Mouse (Mus musculus): ENCODE results near the gene Olfr53. TPM values are rescaled to one million over a fixed set of nuclear protein-coding genes. Genes with fewer than 3 reads are reported as not detected.
"Not testable (repeated sequence)": the region's sequence is repeated elsewhere in the genome, so short reads cannot be mapped to it uniquely, and the experiment has no call there.

Gene Olfr53
- not detected in 2 replicates for polyA plus RNA-seq (2014; fragmentation: Nextera tagmentation; extraction: Ambion mirVana)

GRCm38 (mm10) chr7:140646152-140646551 lies at the start of gene Olfr53:
TSS of gene Olfr53 (plus strand) at chr7:140646452.
- no peak within 1 kb of the TSS for H3K9ac ChIP-seq (ENCODE audit: low read depth, low read length)
- H3K4me3 ChIP-seq (ENCODE audit: low read depth, low read length), result no peak within 1 kb of the TSS
- no peaks in the 10 kb centered on the region for H3K4me1 ChIP-seq (replicated peaks; ENCODE audit: control insufficient read depth, insufficient read depth, low read length)
- no peak within 1 kb of the TSS for H3K27ac ChIP-seq (ENCODE audit: low read depth, low read length)
- no peak for DNase-seq (ENCODE audit: low spot score)
- ATAC-seq (replicated peaks; ENCODE audit: low FRiP score), result no peak
- H3K36me3 ChIP-seq (ENCODE audit: control insufficient read depth, insufficient read depth, low read length), result no peaks in the 10 kb centered on the region
- H3K27me3 ChIP-seq (replicated peaks; ENCODE audit: control insufficient read depth, insufficient read depth, low read length), result no peaks in the 10 kb centered on the region
- 73% methylated on average over 1 of the region's 1 CpGs for WGBS
- H3K4me2 ChIP-seq, result no peak within 1 kb of the TSS
- H3K9me3 ChIP-seq (ENCODE audit: control insufficient read depth, low read length), result no peaks in the 10 kb centered on the region

- H3K4me1 ChIP-seq (replicated peaks; ENCODE audit: control insufficient read depth, insufficient read depth, low read length); H3K4me2 ChIP-seq; H3K27me3 ChIP-seq (replicated peaks; ENCODE audit: control insufficient read depth, insufficient read depth, low read length); H3K9ac ChIP-seq (ENCODE audit: low read depth, low read length); DNase-seq (ENCODE audit: low spot score); H3K9me3 ChIP-seq (ENCODE audit: control insufficient read depth, low read length); H3K4me3 ChIP-seq (ENCODE audit: low read depth, low read length); H3K36me3 ChIP-seq (ENCODE audit: control insufficient read depth, insufficient read depth, low read length); H3K27ac ChIP-seq (ENCODE audit: low read depth, low read length); ATAC-seq (replicated peaks; ENCODE audit: low FRiP score): not testable (repeated sequence)
- 71% methylated on average over 2 of the region's 2 CpGs for WGBS
These were observed 45.3 kb upstream of the Olfr53 start, which contains the start of gene Olfr46 for GRCm38 (mm10) chr7:140600969-140601368. TSS of gene Olfr46 (plus strand) at chr7:140601269.

GRCm38 (mm10) chr7:140628670-140629069 lies 17.6 kb upstream of the Olfr53 start, which contains the start of gene Olfr61:
TSS of gene Olfr61 (plus strand) at chr7:140628970.
- H3K9ac ChIP-seq (ENCODE audit: low read depth, low read length); H3K4me2 ChIP-seq; ATAC-seq (replicated peaks; ENCODE audit: low FRiP score); H3K27ac ChIP-seq (ENCODE audit: low read depth, low read length); DNase-seq (ENCODE audit: low spot score); H3K4me1 ChIP-seq (replicated peaks; ENCODE audit: control insufficient read depth, insufficient read depth, low read length); H3K27me3 ChIP-seq (replicated peaks; ENCODE audit: control insufficient read depth, insufficient read depth, low read length); H3K9me3 ChIP-seq (ENCODE audit: control insufficient read depth, low read length); H3K4me3 ChIP-seq (ENCODE audit: low read depth, low read length); H3K36me3 ChIP-seq (ENCODE audit: control insufficient read depth, insufficient read depth, low read length): not testable (repeated sequence)
- WGBS, result 74% methylated on average over 3 of the region's 3 CpGs

GRCm38 (mm10) chr7:140630559-140630958 lies 15.7 kb upstream of the Olfr53 start:
- H3K4me2 ChIP-seq, result no peak overlapping the region
- WGBS, result 56% methylated on average over 1 of the region's 1 CpGs
- ATAC-seq (replicated peaks; ENCODE audit: low FRiP score), result no peak
- no peak overlapping the region for H3K27ac ChIP-seq (ENCODE audit: low read depth, low read length)
- DNase-seq (ENCODE audit: low spot score), result no peak
- H3K4me1 ChIP-seq (replicated peaks; ENCODE audit: control insufficient read depth, insufficient read depth, low read length), result no peaks in the 10 kb centered on the region
- no peaks in the 10 kb centered on the region for H3K27me3 ChIP-seq (replicated peaks; ENCODE audit: control insufficient read depth, insufficient read depth, low read length)
- no peak overlapping the region for H3K9ac ChIP-seq (ENCODE audit: low read depth, low read length)
- no peak overlapping the region for H3K4me3 ChIP-seq (ENCODE audit: low read depth, low read length)
- no peaks in the 10 kb centered on the region for H3K9me3 ChIP-seq (ENCODE audit: control insufficient read depth, low read length)
- no peaks in the 10 kb centered on the region for H3K36me3 ChIP-seq (ENCODE audit: control insufficient read depth, insufficient read depth, low read length)

- Histone ChIP-seq H3K9ac (ENCODE audit: low read depth, low read length) (no peak within 1 kb of the TSS), H3K27ac (ENCODE audit: low read depth, low read length) (no peak within 1 kb of the TSS), H3K4me1 (replicated peaks; ENCODE audit: control insufficient read depth, insufficient read depth, low read length) (no peaks in the 10 kb centered on the region), H3K4me2 (no peak within 1 kb of the TSS), H3K4me3 (ENCODE audit: low read depth, low read length) (no peak within 1 kb of the TSS), H3K27me3 (replicated peaks; ENCODE audit: control insufficient read depth, insufficient read depth, low read length) (no peaks in the 10 kb centered on the region), H3K36me3 (ENCODE audit: control insufficient read depth, insufficient read depth, low read length) (no peaks in the 10 kb centered on the region), H3K9me3 (ENCODE audit: control insufficient read depth, low read length) (no peaks in the 10 kb centered on the region)
- DNase-seq (ENCODE audit: low spot score), result no peak
- ATAC-seq (replicated peaks; ENCODE audit: low FRiP score), result no peak
- WGBS, result 65% methylated on average over 4 of the region's 4 CpGs
These were observed 13.4 kb downstream of the Olfr53 start, which contains the start of gene Olfr539 for GRCm38 (mm10) chr7:140659630-140660029. TSS of gene Olfr539 (plus strand) at chr7:140659930.

- not testable (repeated sequence) for H3K4me2 ChIP-seq; H3K27me3 ChIP-seq (replicated peaks; ENCODE audit: control insufficient read depth, insufficient read depth, low read length); H3K4me3 ChIP-seq (ENCODE audit: low read depth, low read length); H3K27ac ChIP-seq (ENCODE audit: low read depth, low read length); H3K36me3 ChIP-seq (ENCODE audit: control insufficient read depth, insufficient read depth, low read length); ATAC-seq (replicated peaks; ENCODE audit: low FRiP score); DNase-seq (ENCODE audit: low spot score); H3K9me3 ChIP-seq (ENCODE audit: control insufficient read depth, low read length); H3K4me1 ChIP-seq (replicated peaks; ENCODE audit: control insufficient read depth, insufficient read depth, low read length); H3K9ac ChIP-seq (ENCODE audit: low read depth, low read length)
- WGBS, result 68% methylated on average over 3 of the region's 3 CpGs
These were observed 24.4 kb downstream of the Olfr53 start for GRCm38 (mm10) chr7:140670693-140671092.

- no peak overlapping the region for H3K27ac ChIP-seq (ENCODE audit: low read depth, low read length)
- no peak for ATAC-seq (replicated peaks; ENCODE audit: low FRiP score)
- DNase-seq (ENCODE audit: low spot score), result no peak
- H3K4me2 ChIP-seq, result no peak overlapping the region
- H3K4me3 ChIP-seq (ENCODE audit: low read depth, low read length), result no peak overlapping the region
- WGBS, result 9% methylated on average over 6 of the region's 6 CpGs
- H3K36me3 ChIP-seq (ENCODE audit: control insufficient read depth, insufficient read depth, low read length), result no peaks in the 10 kb centered on the region
- no peak overlapping the region for H3K9ac ChIP-seq (ENCODE audit: low read depth, low read length)
- no peaks in the 10 kb centered on the region for H3K4me1 ChIP-seq (replicated peaks; ENCODE audit: control insufficient read depth, insufficient read depth, low read length)
- H3K27me3 ChIP-seq (replicated peaks; ENCODE audit: control insufficient read depth, insufficient read depth, low read length), result no peaks in the 10 kb centered on the region
- no peaks in the 10 kb centered on the region for H3K9me3 ChIP-seq (ENCODE audit: control insufficient read depth, low read length)
These were observed 29.6 kb downstream of the Olfr53 start for GRCm38 (mm10) chr7:140675863-140676262.

GRCm38 (mm10) chr7:140679591-140679990 lies 33.3 kb downstream of the Olfr53 start:
- H3K9ac ChIP-seq (ENCODE audit: low read depth, low read length); H3K27me3 ChIP-seq (replicated peaks; ENCODE audit: control insufficient read depth, insufficient read depth, low read length); H3K4me2 ChIP-seq; H3K4me3 ChIP-seq (ENCODE audit: low read depth, low read length); ATAC-seq (replicated peaks; ENCODE audit: low FRiP score); H3K4me1 ChIP-seq (replicated peaks; ENCODE audit: control insufficient read depth, insufficient read depth, low read length); H3K9me3 ChIP-seq (ENCODE audit: control insufficient read depth, low read length); DNase-seq (ENCODE audit: low spot score); H3K27ac ChIP-seq (ENCODE audit: low read depth, low read length); H3K36me3 ChIP-seq (ENCODE audit: control insufficient read depth, insufficient read depth, low read length): not testable (repeated sequence)
- 62% methylated on average over 4 of the region's 4 CpGs for WGBS

GRCm38 (mm10) chr7:140681651-140682050 lies 35.4 kb downstream of the Olfr53 start, which contains the start of gene Olfr45:
TSS of gene Olfr45 (plus strand) at chr7:140681951.
- Histone ChIP-seq H3K4me1 (replicated peaks; ENCODE audit: control insufficient read depth, insufficient read depth, low read length) (no peaks in the 10 kb centered on the region), H3K27ac (ENCODE audit: low read depth, low read length) (no peak within 1 kb of the TSS), H3K4me3 (ENCODE audit: low read depth, low read length) (no peak within 1 kb of the TSS), H3K36me3 (ENCODE audit: control insufficient read depth, insufficient read depth, low read length) (no peaks in the 10 kb centered on the region), H3K9me3 (ENCODE audit: control insufficient read depth, low read length) (no peaks in the 10 kb centered on the region), H3K27me3 (replicated peaks; ENCODE audit: control insufficient read depth, insufficient read depth, low read length) (no peaks in the 10 kb centered on the region), H3K9ac (ENCODE audit: low read depth, low read length) (no peak within 1 kb of the TSS), H3K4me2 (no peak within 1 kb of the TSS)
- no peak for DNase-seq (ENCODE audit: low spot score)
- ATAC-seq (replicated peaks; ENCODE audit: low FRiP score), result no peak
- 84% methylated on average over 1 of the region's 1 CpGs for WGBS

Measured in liver, embryonic 11.5 days (tissue).